Mouse (Mus musculus): Measurements from ENCODE around the gene Sigmar1.
"Not testable (repeated sequence)": the region's sequence is repeated elsewhere in the genome, so short reads cannot be mapped to it uniquely, and the experiment has no call there.

Gene Sigmar1

DNA sequence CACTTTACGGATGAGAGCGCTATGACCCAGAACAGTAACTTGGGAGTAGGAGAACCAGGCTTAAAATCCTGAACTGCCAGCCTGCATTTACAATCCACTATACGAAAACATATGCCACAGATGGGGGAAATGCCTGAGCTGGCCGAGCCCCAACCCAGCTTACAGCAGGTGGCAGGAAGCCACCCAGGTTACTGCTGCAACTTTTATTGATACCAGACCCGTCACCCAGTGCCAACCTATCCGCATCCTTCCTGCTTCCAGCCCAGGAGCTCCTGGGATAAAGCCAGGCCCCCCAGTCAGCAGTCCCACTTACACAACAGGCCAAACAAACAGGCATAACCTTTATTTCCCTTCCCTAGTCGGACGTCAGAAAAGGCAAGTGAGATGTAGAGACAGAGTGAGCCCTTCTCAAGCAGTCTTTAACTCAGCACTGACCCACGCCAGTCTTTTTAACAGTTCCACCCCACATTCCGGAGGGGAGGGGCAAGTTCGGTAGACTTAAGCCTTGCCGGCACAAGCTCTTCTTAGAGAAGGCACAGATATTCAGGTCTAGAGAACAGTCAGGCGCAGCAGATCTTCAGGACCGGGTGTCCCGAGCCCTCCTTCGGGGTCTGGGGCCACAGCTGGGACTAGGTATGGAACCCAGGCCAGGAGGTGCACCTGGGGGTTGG lies 44.1 kb downstream of the Sigmar1 start:
- DNase-seq (ENCODE audit: low spot score in 2 of 2) = no peak

DNA sequence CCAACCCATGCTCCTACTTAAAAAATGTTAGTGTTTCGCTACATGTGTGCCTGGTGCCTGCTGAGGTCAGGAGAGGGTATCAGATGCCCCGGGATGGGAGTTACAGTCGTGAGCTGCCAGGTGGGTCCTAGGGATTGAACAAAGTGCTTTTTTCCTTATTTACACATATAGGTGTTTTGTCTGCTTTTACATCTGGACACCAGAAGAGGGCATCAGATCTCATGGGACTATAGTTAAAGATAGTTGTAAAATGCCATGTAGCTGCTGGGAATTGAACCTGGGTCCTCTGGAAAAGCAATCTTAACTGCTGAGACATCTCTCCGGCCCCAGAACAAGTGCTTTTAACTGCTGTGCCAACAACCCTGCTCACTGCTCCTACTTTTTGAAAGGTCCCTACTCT lies 45.7 kb downstream of the Sigmar1 start:
- no peak for DNase-seq (ENCODE audit: low spot score in 2 of 2)

DNA sequence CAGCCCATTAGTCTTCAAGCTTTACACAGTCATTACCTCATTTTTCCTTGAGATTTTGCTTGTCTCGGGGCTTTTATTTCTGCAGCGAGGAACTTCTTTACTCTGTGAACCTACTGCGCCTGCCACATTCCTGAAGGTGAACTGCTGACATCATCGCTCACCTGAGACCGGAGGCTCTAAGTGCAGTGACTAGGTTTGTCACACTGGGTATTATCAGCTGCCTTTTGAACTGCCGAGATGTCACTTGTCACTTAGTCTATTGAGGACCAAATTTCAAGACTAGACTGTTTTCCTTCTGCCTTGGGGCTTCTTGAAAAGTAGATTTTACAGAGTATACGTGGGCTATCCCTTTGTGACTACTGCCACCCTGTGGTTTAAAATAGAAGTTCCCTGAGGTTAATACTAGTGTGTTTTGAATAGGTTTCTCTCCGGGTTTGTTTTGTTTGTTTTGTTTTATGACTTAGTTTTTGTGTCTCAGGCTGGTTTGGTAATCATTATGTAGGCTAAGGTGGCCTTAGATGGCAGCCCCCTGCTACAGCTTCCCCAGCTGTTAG lies 47.7 kb downstream of the Sigmar1 start:
- peak in 1 of 2 experiments; percentile 66 for DNase-seq (ENCODE audit: low spot score in 2 of 2)

DNA sequence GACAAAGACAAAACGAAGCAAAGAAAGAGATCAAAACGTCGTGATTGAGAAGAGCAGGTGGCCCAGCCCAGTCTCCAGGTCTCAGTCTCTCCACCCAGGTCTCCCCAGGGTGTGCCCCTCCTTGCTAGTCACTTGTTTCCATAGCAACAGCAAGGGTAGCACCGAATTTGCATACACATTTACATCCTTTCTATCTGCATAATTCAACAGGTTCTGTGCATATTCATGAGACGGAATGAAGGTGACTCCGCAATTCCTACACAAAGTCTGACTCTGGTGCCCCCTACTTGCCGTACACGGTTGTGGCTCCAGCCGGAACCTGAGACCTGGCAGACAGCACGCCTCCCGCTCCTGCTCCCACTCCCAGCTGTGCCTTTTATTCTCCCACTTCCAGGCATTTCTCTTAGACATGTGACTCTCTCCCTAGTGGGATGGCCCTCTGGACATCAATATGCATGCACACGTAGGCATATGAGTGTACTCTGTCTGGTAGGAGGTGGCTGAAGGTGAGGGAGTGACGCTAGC lies 48.9 kb downstream of the Sigmar1 start:
- peak; percentile 80 to 84 for DNase-seq (ENCODE audit: low spot score in 2 of 2)

DNA sequence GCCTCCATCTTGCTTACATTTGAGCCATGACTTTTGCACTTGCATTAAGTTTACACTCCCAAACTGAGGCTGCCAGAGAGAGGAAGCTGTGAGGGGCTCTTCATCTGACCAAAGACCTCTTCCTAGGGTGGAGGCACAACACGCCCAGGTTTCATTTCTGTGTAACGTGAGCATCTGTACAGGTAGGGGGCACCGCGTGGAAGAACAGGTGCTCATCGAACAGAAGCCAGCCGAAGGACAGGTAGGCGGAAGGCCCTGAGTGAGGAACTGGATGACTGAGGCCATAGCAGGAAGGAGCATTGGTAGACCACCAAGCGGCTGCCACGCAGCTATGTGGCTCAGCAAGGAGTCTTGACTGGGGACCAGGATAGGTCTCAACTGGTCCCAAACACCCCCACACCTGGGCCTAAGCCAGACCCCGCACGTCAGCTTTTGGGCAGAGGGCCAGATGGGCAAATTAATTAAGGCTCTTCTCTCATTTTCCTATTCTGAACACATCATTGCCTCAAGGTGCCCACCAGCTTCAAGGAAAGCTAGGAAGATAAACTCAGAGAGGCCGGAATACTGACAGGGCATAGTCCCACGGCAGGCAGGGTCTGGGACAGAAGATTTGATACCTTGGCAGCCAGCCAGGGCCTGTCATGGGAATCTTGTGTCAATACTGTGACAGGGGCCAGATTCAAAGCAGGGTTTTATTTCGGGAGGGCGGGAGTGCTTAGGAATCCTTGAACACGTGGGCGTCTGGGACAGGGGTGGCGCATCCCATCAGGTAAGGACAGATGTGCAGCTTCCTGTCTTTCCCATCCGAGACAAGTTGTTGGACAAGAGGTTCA lies 49.8 kb downstream of the Sigmar1 start:
- no peak for DNase-seq (ENCODE audit: low spot score in 2 of 2)

GRCm38 (mm10) chr4:41704651-41705050 lies 51.3 kb downstream of the Sigmar1 start:
- DNase-seq (ENCODE audit: low spot score in 2 of 2) = no peak

- not testable (repeated sequence) for DNase-seq (ENCODE audit: low spot score in 2 of 2)
Observed at GRCm38 (mm10) chr4:41702226-41702625, 53.7 kb downstream of the Sigmar1 start.

DNA sequence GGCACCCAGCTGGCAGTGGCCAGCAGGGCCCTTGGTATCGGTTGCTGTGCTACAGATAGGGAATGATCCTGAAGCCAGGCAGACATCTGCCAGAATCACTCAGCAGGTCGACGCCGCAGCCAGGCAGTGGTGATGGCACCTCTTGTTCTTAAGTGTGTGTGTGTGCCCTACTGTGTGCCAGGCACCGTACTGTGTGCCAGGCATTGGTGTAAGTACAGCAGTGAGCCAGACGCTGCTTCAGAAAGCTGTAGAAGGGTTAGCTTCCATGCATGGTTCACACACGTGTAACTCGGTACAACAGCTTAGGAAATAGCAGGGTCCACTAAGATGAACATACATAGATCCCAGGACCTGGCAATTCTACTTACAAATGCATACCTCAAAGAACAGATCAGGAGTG lies 55.7 kb downstream of the Sigmar1 start:
- DNase-seq (ENCODE audit: low spot score in 2 of 2) = not testable (repeated sequence)

- not testable (repeated sequence) for DNase-seq (ENCODE audit: low spot score in 2 of 2)
Observed at GRCm38 (mm10) chr4:41699783-41700182, 56.2 kb downstream of the Sigmar1 start, which contains the start of gene Il11ra1. Gene Il11ra1 (plus strand): TSS chr4:41699989.

DNA sequence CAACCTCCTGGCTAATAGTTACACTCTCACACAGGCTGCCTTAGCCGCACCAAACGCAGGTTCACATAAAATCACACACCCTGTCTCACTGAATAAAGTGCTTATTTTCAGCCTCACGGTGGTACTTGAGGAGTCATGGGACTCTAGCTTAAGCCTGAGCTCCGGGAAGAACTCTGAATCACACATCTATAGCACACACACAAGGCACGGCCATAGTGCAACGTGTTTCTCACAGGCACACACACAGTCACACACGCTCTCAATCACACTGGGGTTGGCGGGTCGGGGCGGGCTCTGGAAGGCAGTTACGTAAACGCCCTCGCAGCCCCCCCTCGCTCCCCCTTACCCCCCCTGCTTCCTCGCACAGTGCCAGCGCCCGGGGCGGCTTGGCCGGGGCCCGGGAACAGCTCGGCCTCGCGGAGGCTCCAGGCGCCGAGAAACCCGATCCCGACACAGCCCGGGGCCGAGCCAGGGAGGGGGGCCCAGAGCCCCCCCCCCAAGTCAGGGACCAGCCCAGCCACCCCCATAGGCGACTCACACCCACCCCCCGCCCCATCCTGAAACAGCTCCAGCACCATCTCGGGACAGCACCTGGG lies 57.4 kb downstream of the Sigmar1 start:
- DNase-seq (ENCODE audit: low spot score in 2 of 2) = not testable (repeated sequence)

GRCm38 (mm10) chr4:41696930-41697841 lies 58.8 kb downstream of the Sigmar1 start, which contains the start of gene Cntfr:
Gene Cntfr (minus strand): TSS chr4:41697089.
- DNase-seq (ENCODE audit: low spot score in 2 of 2) = peak; percentile 86 to 89

GRCm38 (mm10) chr4:41696452-41696851 lies 59.5 kb downstream of the Sigmar1 start:
- DNase-seq (ENCODE audit: low spot score in 2 of 2) = not testable (repeated sequence)

DNA sequence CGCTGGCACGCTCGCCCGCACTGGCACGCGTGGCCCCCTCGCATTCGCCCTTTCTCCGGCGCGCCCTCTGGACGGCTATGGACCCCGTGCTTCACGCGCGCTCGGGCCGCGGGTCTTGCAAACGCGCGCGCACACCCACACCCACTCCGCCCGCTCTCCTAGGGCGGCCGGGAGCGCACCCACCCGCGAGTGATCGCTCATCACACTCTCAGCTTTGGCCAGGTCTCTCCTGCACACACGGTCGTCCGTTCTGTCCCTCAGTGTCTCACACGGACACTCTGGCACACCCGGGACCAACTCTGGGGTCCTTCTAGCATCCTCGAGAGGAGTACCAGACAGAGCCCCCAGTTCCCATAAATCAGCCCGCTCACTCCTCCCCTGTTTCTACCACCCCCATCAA lies 60.2 kb downstream of the Sigmar1 start:
- not testable (repeated sequence) for DNase-seq (ENCODE audit: low spot score in 2 of 2)

DNA sequence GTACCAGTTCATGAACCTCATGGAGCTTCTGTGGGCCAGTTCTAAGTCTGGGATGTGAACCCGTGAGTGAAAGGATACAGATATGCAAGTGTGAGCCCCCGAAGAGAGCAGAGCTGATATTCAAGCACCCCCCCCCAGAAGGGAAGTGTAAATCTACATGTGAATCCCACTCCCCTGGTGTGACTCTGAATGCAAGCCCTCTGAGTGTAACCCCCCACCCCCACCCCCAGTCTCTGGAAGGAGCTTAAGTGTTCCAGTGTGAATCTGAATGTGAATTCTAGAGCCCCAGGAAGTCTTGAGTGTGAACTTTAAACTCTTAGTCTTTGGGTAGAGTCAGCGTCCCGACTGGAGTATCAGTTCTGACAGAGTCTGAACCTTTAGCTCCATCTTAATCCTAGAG lies 62.4 kb downstream of the Sigmar1 start:
- not testable (repeated sequence) for DNase-seq (ENCODE audit: low spot score in 2 of 2)

DNA sequence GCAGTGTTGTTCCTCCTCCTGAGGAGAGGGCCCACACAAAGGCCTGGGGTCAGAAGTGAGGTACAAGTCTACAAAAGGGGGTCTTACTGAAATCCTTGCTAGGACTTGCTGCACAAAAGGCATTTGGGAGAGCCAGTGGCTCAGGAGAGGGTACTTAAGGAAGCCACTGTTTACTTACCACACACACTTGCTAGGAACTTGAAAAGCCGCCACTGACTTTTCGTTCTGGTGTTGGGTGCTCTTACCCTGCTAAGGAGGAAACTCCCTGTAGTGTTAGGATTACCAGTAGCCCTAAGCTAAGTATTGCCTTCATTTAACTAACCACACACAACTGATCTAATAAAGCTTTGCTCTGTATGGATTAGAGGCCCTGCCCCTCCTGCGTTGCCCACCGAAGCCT lies 65.9 kb downstream of the Sigmar1 start:
- not testable (repeated sequence) for DNase-seq (ENCODE audit: low spot score in 2 of 2)

- DNase-seq (ENCODE audit: low spot score in 2 of 2) = not testable (repeated sequence)
Observed at GRCm38 (mm10) chr4:41688562-41688961, 67.4 kb downstream of the Sigmar1 start.
